In the genomic region with DNA sequence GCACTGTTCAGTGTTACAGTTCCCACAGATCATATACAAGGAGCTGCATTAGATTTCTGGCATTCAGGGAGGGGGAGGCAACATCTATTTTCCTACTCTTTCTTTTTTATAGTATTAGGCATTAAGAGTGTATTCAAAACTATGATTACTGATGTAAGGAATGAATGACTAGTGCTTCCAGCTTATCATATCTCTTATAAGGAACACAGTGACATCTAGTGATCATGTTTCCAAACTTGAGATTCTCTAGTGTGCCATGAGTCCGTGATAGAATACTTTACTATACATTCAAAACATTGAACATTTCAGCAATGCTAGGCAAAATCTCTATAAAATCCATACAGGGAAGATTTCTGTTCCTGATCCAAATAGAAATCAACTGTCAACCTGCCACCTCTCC, we compare ENCODE assay signal across 20 mouse cellular contexts. TPM values are rescaled to one million over a fixed set of nuclear protein-coding genes. Genes with fewer than 3 reads are reported as not detected.
DNase-seq lines count a peak whose midpoint lies in the region; ATAC-seq and TF ChIP-seq lines count a peak whose summit lies in the region.
"Had no signal": no experiment of that assay in that cellular context is flagged by ENCODE, and none has a peak within 500 bp of the region (broad histone marks: within the 10 kb centered on the region; RNA-seq: fewer than 3 reads in every experiment).

No protein-coding gene starts in this region.

- no peak for TF ChIP-seq POLR2A in bone marrow macrophage, adult 2 months (IDR thresholded peaks at IDR 0.05; ENCODE audit: borderline replicate concordance, low read depth, low read length)

- H3K4me1 ChIP-seq in embryonic facial prominence, embryonic 14.5 days (ENCODE audit: control insufficient read depth, insufficient read depth, low read length): no peaks in the 10 kb centered on the region
- H3K4me1 ChIP-seq in embryonic facial prominence, embryonic 10.5 days: 0 out of 2 replicates have a peak, but pooled peaks cover 6% of the 10 kb centered on the region
- no peaks in the 10 kb centered on the region for H3K4me1 ChIP-seq in intestine, postnatal 0 days (replicated peaks; ENCODE audit: control insufficient read depth, insufficient read depth, low read length)
- H3K4me1 ChIP-seq in intestine, embryonic 16.5 days (ENCODE audit: control insufficient read depth, insufficient read depth, low read length): no peaks in the 10 kb centered on the region
- peaks cover 3% of the 10 kb centered on the region; the same call in 1 of the 2 replicates for H3K4me1 ChIP-seq in lung, embryonic 14.5 days (ENCODE audit: insufficient read depth)
- peaks cover 10% of the 10 kb centered on the region for H3K4me1 ChIP-seq in bone marrow macrophage, adult 2 months (ENCODE audit: control insufficient read depth, insufficient read depth, low read length)
- H3K4me1 ChIP-seq: embryonic facial prominence, embryonic 15.5 days; heart, embryonic 12.5 days; hindbrain, embryonic 12.5 days; kidney, embryonic 15.5 days; liver, embryonic 12.5 days; lung, embryonic 15.5 days had no signal

- no peaks in the 10 kb centered on the region for H3K36me3 ChIP-seq in embryonic facial prominence, embryonic 14.5 days (ENCODE audit: control insufficient read depth, insufficient read depth, low read length)
- no peaks in the 10 kb centered on the region for H3K36me3 ChIP-seq in embryonic facial prominence, embryonic 10.5 days (replicated peaks)
- H3K36me3 ChIP-seq in intestine, postnatal 0 days (ENCODE audit: control insufficient read depth, insufficient read depth): no peaks in the 10 kb centered on the region
- no peaks in the 10 kb centered on the region for H3K36me3 ChIP-seq in intestine, embryonic 16.5 days (ENCODE audit: control insufficient read depth, insufficient read depth, low read length)
- no peaks in the 10 kb centered on the region for H3K36me3 ChIP-seq in lung, embryonic 14.5 days (ENCODE audit: insufficient read depth)
- H3K36me3 ChIP-seq: embryonic facial prominence, embryonic 15.5 days; G1E; heart, embryonic 12.5 days; hindbrain, embryonic 12.5 days; kidney, embryonic 15.5 days; liver, embryonic 12.5 days; lung, embryonic 15.5 days had no signal

- H3K9ac ChIP-seq in embryonic facial prominence, embryonic 14.5 days (ENCODE audit: low read depth, low read length): no peak overlapping the region
- no peak overlapping the region for H3K9ac ChIP-seq in intestine, postnatal 0 days (ENCODE audit: low read depth, low read length)
- no peak overlapping the region for H3K9ac ChIP-seq in intestine, embryonic 16.5 days (ENCODE audit: low read depth, low read length)
- no peak overlapping the region for H3K9ac ChIP-seq in lung, embryonic 14.5 days
- H3K9ac ChIP-seq: embryonic facial prominence, embryonic 15.5 days; heart, embryonic 12.5 days; hindbrain, embryonic 12.5 days; kidney, embryonic 15.5 days; liver, embryonic 12.5 days; lung, embryonic 15.5 days had no signal

- H3K4me2 ChIP-seq in embryonic facial prominence, embryonic 14.5 days (ENCODE audit: low read depth, low read length): no peak overlapping the region
- no peak overlapping the region for H3K4me2 ChIP-seq in intestine, postnatal 0 days (replicated peaks; ENCODE audit: low read depth)
- no peak overlapping the region for H3K4me2 ChIP-seq in intestine, embryonic 16.5 days (ENCODE audit: low read depth, low read length)
- no peak overlapping the region for H3K4me2 ChIP-seq in lung, embryonic 14.5 days
- H3K4me2 ChIP-seq: embryonic facial prominence, embryonic 15.5 days; heart, embryonic 12.5 days; hindbrain, embryonic 12.5 days; kidney, embryonic 15.5 days; liver, embryonic 12.5 days; lung, embryonic 15.5 days had no signal

- H3K9me3 ChIP-seq in embryonic facial prominence, embryonic 14.5 days (ENCODE audit: control insufficient read depth, low read length): no peaks in the 10 kb centered on the region
- H3K9me3 ChIP-seq in embryonic facial prominence, embryonic 10.5 days: no peaks in the 10 kb centered on the region
- no peaks in the 10 kb centered on the region for H3K9me3 ChIP-seq in intestine, postnatal 0 days (ENCODE audit: control insufficient read depth)
- no peaks in the 10 kb centered on the region for H3K9me3 ChIP-seq in intestine, embryonic 16.5 days (ENCODE audit: control insufficient read depth, low read length)
- H3K9me3 ChIP-seq in lung, embryonic 14.5 days (ENCODE audit: low read depth, low read length): no peaks in the 10 kb centered on the region
- H3K9me3 ChIP-seq: embryonic facial prominence, embryonic 15.5 days; heart, embryonic 12.5 days; hindbrain, embryonic 12.5 days; kidney, embryonic 15.5 days; liver, embryonic 12.5 days; lung, embryonic 15.5 days had no signal

- no peaks in the 10 kb centered on the region for H3K27me3 ChIP-seq in embryonic facial prominence, embryonic 14.5 days (replicated peaks; ENCODE audit: control insufficient read depth, insufficient read depth, low read length)
- no peaks in the 10 kb centered on the region for H3K27me3 ChIP-seq in embryonic facial prominence, embryonic 10.5 days (replicated peaks; ENCODE audit: low read depth, poor library complexity, severe bottlenecking)
- no peaks in the 10 kb centered on the region for H3K27me3 ChIP-seq in intestine, postnatal 0 days (replicated peaks; ENCODE audit: control insufficient read depth, insufficient read depth, low read length)
- no peaks in the 10 kb centered on the region for H3K27me3 ChIP-seq in intestine, embryonic 16.5 days (replicated peaks; ENCODE audit: control insufficient read depth, insufficient read depth, low read length)
- H3K27me3 ChIP-seq in lung, embryonic 14.5 days (ENCODE audit: insufficient read depth, low read length): no peaks in the 10 kb centered on the region
- H3K27me3 ChIP-seq: embryonic facial prominence, embryonic 15.5 days; heart, embryonic 12.5 days; hindbrain, embryonic 12.5 days; kidney, embryonic 15.5 days; liver, embryonic 12.5 days; lung, embryonic 15.5 days had no signal

- peak; percentile 39 for DNase-seq in embryonic facial prominence, embryonic 14.5 days (ENCODE audit: low spot score)
- DNase-seq in embryonic facial prominence, embryonic 10.5 days (ENCODE audit: low spot score): no peak
- DNase-seq in lung, embryonic 14.5 days: peak; percentile 57
- DNase-seq in lung, postnatal 14 days: no peak
- no peak for DNase-seq in kidney, postnatal 4 days
- DNase-seq: cerebellum, postnatal 14 days; heart, postnatal 14 days; layer of hippocampus, postnatal 36 days; retina, postnatal 1 day had no signal

- ATAC-seq in embryonic facial prominence, embryonic 14.5 days (ENCODE audit: low read depth): no peak
- ATAC-seq in intestine, postnatal 0 days: no peak
- no peak for ATAC-seq in intestine, embryonic 16.5 days
- ATAC-seq in lung, embryonic 14.5 days (ENCODE audit: insufficient read depth): no peak
- ATAC-seq: CD4-positive, CD25-positive, alpha-beta regulatory T cell, adult 4 months; liver, embryonic 12.5 days had no signal

- 53% methylated on average over 1 of the region's 1 CpGs for WGBS in embryonic facial prominence, embryonic 14.5 days
- 71% methylated on average over 1 of the region's 1 CpGs for WGBS in embryonic facial prominence, embryonic 10.5 days
- WGBS in intestine, postnatal 0 days: 68% methylated on average over 1 of the region's 1 CpGs
- 65% methylated on average over 1 of the region's 1 CpGs for WGBS in intestine, embryonic 16.5 days
- 41% methylated on average over 1 of the region's 1 CpGs for WGBS in lung, embryonic 14.5 days

- no peak overlapping the region for H3K4me3 ChIP-seq in embryonic facial prominence, embryonic 14.5 days (ENCODE audit: low read depth, low read length)
- H3K4me3 ChIP-seq in embryonic facial prominence, embryonic 10.5 days: no peak overlapping the region
- H3K4me3 ChIP-seq in intestine, postnatal 0 days (ENCODE audit: low read depth, low read length): no peak overlapping the region
- no peak overlapping the region for H3K4me3 ChIP-seq in intestine, embryonic 16.5 days (ENCODE audit: low read length)
- H3K4me3 ChIP-seq in lung, embryonic 14.5 days (ENCODE audit: low read depth, low read length): no peak overlapping the region
- no peak overlapping the region for H3K4me3 ChIP-seq in bone marrow macrophage, adult 2 months (ENCODE audit: insufficient read depth, low read length)
- H3K4me3 ChIP-seq: embryonic facial prominence, embryonic 15.5 days; heart, embryonic 12.5 days; hindbrain, embryonic 12.5 days; kidney, embryonic 15.5 days; liver, embryonic 12.5 days; lung, embryonic 15.5 days had no signal

- no peak overlapping the region for H3K27ac ChIP-seq in embryonic facial prominence, embryonic 14.5 days (replicated peaks; ENCODE audit: low read depth, low read length)
- no peak overlapping the region for H3K27ac ChIP-seq in embryonic facial prominence, embryonic 10.5 days (replicated peaks)
- H3K27ac ChIP-seq in intestine, postnatal 0 days (ENCODE audit: low read depth, low read length): no peak overlapping the region
- no peak overlapping the region for H3K27ac ChIP-seq in intestine, embryonic 16.5 days (ENCODE audit: low read length)
- H3K27ac ChIP-seq in lung, embryonic 14.5 days (ENCODE audit: low read depth): no peak overlapping the region
- peak overlapping the region; percentile 18 for H3K27ac ChIP-seq in bone marrow macrophage, adult 2 months (ENCODE audit: insufficient read depth, low read depth, low read length)
- H3K27ac ChIP-seq: embryonic facial prominence, embryonic 15.5 days; hindbrain, embryonic 12.5 days; kidney, embryonic 15.5 days; liver, embryonic 12.5 days; lung, embryonic 15.5 days had no signal

- TF ChIP-seq CTCF in intestine, postnatal 0 days (IDR thresholded peaks at IDR 0.05; ENCODE audit: low read depth): peak; percentile 18; the same call in 1 of the 2 replicates
- peak; percentile 17; the same call in 1 of the 2 replicates for TF ChIP-seq CTCF in lung, embryonic 14.5 days (IDR thresholded peaks at IDR 0.05; ENCODE audit: low read depth)
- TF ChIP-seq CTCF in bone marrow macrophage, adult 2 months (IDR thresholded peaks at IDR 0.05; ENCODE audit: low read depth, low read length): no peak

RNA-seq across cellular contexts. Expression of gene Trim32, which starts 24.5 kb away (rescaled TPM):
- polyA plus RNA-seq in embryonic facial prominence, embryonic 14.5 days (2014; fragmentation: Nextera tagmentation; extraction: Ambion mirVana): 46.5 and 49.9 TPM in 2 replicates
- 71.1 and 71.3 TPM in 2 replicates for polyA plus RNA-seq in embryonic facial prominence, embryonic 10.5 days (2016; fragmentation: Nextera tagmentation; extraction: Ambion mirVana)
- 17.3 and 19.8 TPM in 2 replicates for polyA plus RNA-seq in intestine, postnatal 0 days (2015; fragmentation: Nextera tagmentation; extraction: Ambion mirVana)
- 39.9 and 42.4 TPM in 2 replicates for polyA plus RNA-seq in intestine, embryonic 16.5 days (2015; fragmentation: Nextera tagmentation; extraction: Ambion mirVana)
- 46.8 and 54.2 TPM in 2 replicates for polyA plus RNA-seq in lung, embryonic 14.5 days (2014; fragmentation: Nextera tagmentation; extraction: Ambion mirVana)
- polyA plus RNA-seq in bone marrow macrophage, adult 2 months (2012; ENCODE audit: insufficient read depth, insufficient read length, missing spikeins): 8.8 and 9.2 TPM in 2 replicates
- polyA plus RNA-seq: G1E had no signal

Comparison
In these comparisons a context has a peak if more than half of its experiments do, and no peak if none do; other contexts are left out.
1. DNase-seq: peak in embryonic facial prominence, embryonic 14.5 days (single experiment) and lung, embryonic 14.5 days (single experiment); none in embryonic facial prominence, embryonic 10.5 days (single experiment), lung, postnatal 14 days (single experiment) and kidney, postnatal 4 days (0 of 2).